In genomic region chr16:24568061-24568460, GRCm38 (mm10) we compare ENCODE assay signal across 20 mouse cellular contexts.
DNase-seq lines count a peak whose midpoint lies in the region; ATAC-seq and TF ChIP-seq lines count a peak whose summit lies in the region.
"Had no signal": no experiment of that assay in that cellular context is flagged by ENCODE, and none has a peak within 500 bp of the region (broad histone marks: within the 10 kb centered on the region; RNA-seq: fewer than 3 reads in every experiment).

No protein-coding gene starts in this region.

- DNase-seq in kidney, adult 2 months: peak; percentile 82
- peak; percentile 72 for DNase-seq in adrenal gland, adult 2 months
- DNase-seq in adrenal gland, postnatal 36 days: peak; percentile 57 to 58
- peak; percentile 20 to 42 for DNase-seq in kidney, postnatal 4 days
- no peak for DNase-seq in c-Kit-positive CD71-positive TER-119-positive erythroid progenitor cells, embryonic 14.5 days (ENCODE audit: low spot score)
- no peak for DNase-seq in layer of hippocampus, adult 8-10 months (ENCODE audit: low spot score in 2 of 2)
- DNase-seq: cerebellum, postnatal 25 days; embryo, embryonic 11 days; gastrocnemius, postnatal 36 days; right cerebral cortex, postnatal 14 days; spleen, adult 18-20 months; thymus, postnatal 4 days had no signal

- WGBS in kidney, adult 2 months: 38% methylated on average over 3 of the region's 3 CpGs
- 28% methylated on average over 3 of the region's 3 CpGs for WGBS in kidney, embryonic 16.5 days

- ATAC-seq in kidney, embryonic 16.5 days (ENCODE audit: low FRiP score, low TSS enrichment): no peak
- ATAC-seq: forebrain, embryonic 15.5 days; hindbrain, embryonic 16.5 days; intestine, postnatal 0 days; midbrain, embryonic 16.5 days had no signal

- H3K4me1 ChIP-seq in kidney, adult 2 months (ENCODE audit: control insufficient read depth, insufficient read depth, low read length): peaks cover 9% of the 10 kb centered on the region; the same call in 1 of the 2 replicates
- H3K4me1 ChIP-seq in kidney, embryonic 16.5 days (ENCODE audit: insufficient read depth, low read length): peaks cover 22% of the 10 kb centered on the region
- H3K4me1 ChIP-seq: megakaryocyte, embryonic 14.5 days had no signal

- TF ChIP-seq CTCF in kidney, adult 2 months (conservative IDR thresholded peaks at IDR 0.05; ENCODE audit: insufficient read depth, insufficient read length, low read depth, low read length): no peak

- H3K4me3 ChIP-seq in kidney, adult 2 months (ENCODE audit: insufficient read depth, low read depth, low read length): no peak overlapping the region
- H3K4me3 ChIP-seq in kidney, embryonic 16.5 days (ENCODE audit: low read length): no peak overlapping the region
- H3K4me3 ChIP-seq: forebrain, embryonic 15.5 days; heart, embryonic 15.5 days; limb, embryonic 13.5 days; megakaryocyte, embryonic 14.5 days had no signal

- no peak for TF ChIP-seq POLR2A in kidney, adult 2 months (IDR thresholded peaks at IDR 0.05; ENCODE audit: low read depth, low read length)

- H3K4me2 ChIP-seq in kidney, embryonic 16.5 days (replicated peaks; ENCODE audit: low read depth, low read length): no peak overlapping the region
- H3K4me2 ChIP-seq: forebrain, embryonic 15.5 days; heart, embryonic 15.5 days; limb, embryonic 13.5 days had no signal

- no peaks in the 10 kb centered on the region for H3K36me3 ChIP-seq in kidney, adult 2 months (ENCODE audit: control insufficient read depth, insufficient read depth, low read length)
- H3K36me3 ChIP-seq in kidney, embryonic 16.5 days (ENCODE audit: insufficient read depth, low read length): no peaks in the 10 kb centered on the region
- H3K36me3 ChIP-seq: forebrain, embryonic 15.5 days; heart, embryonic 15.5 days; limb, embryonic 13.5 days had no signal

- peak overlapping the region; percentile 41; the same call in 1 of the 2 replicates for H3K27ac ChIP-seq in kidney, adult 2 months (ENCODE audit: insufficient read depth, low read depth, low read length)
- no peak overlapping the region for H3K27ac ChIP-seq in kidney, embryonic 16.5 days (ENCODE audit: low read length)
- H3K27ac ChIP-seq: forebrain, embryonic 15.5 days; heart, embryonic 15.5 days; limb, embryonic 13.5 days had no signal

- H3K9ac ChIP-seq in kidney, embryonic 16.5 days (replicated peaks; ENCODE audit: low read length): no peak overlapping the region
- H3K9ac ChIP-seq: forebrain, embryonic 15.5 days; heart, embryonic 15.5 days; limb, embryonic 13.5 days had no signal

- H3K27me3 ChIP-seq in kidney, adult 2 months (replicated peaks; ENCODE audit: control insufficient read depth, insufficient read depth, low read length): no peaks in the 10 kb centered on the region
- no peaks in the 10 kb centered on the region for H3K27me3 ChIP-seq in kidney, embryonic 16.5 days (ENCODE audit: insufficient read depth, low read length)
- H3K27me3 ChIP-seq: forebrain, embryonic 15.5 days; heart, embryonic 15.5 days; limb, embryonic 13.5 days had no signal

- H3K9me3 ChIP-seq in kidney, embryonic 16.5 days (ENCODE audit: low read length): no peaks in the 10 kb centered on the region
- H3K9me3 ChIP-seq: forebrain, embryonic 15.5 days; heart, embryonic 15.5 days; limb, embryonic 13.5 days; megakaryocyte, embryonic 14.5 days had no signal

Comparison
In these comparisons a context has a peak if more than half of its experiments do, and no peak if none do; other contexts are left out.
1. DNase-seq: peak in kidney, adult 2 months (single experiment), adrenal gland, adult 2 months (single experiment), adrenal gland, postnatal 36 days (2 of 2) and kidney, postnatal 4 days (2 of 2); none in c-Kit-positive CD71-positive TER-119-positive erythroid progenitor cells, embryonic 14.5 days (single experiment) and layer of hippocampus, adult 8-10 months (0 of 2).